Mouse (Mus musculus): ENCODE measurements around the gene Rnf126. TPM values are rescaled to one million over a fixed set of nuclear protein-coding genes. Genes with fewer than 3 reads are reported as not detected.

Gene Rnf126
- polyA plus RNA-seq, 1 experiment from 2014 or later = 45.9 TPM

GRCm38 (mm10) chr10:79723692-79724091, 43.1 kb downstream of the Rnf126 start:
- Histone ChIP-seq H3K4me2 (replicated peaks; ENCODE audit: low read depth, low read length) (no peak overlapping the region), H3K27ac (ENCODE audit: low read length) (no peak overlapping the region), H3K9me3 (ENCODE audit: low read length) (no peaks in the 10 kb centered on the region), H3K36me3 (ENCODE audit: insufficient read depth, low read length) (no peaks in the 10 kb centered on the region), H3K4me1 (ENCODE audit: insufficient read depth, low read depth, low read length) (no peaks in the 10 kb centered on the region), H3K27me3 (replicated peaks; ENCODE audit: insufficient read depth, low read length) (0 out of 2 replicates have a peak, but pooled peaks cover 6% of the 10 kb centered on the region), H3K9ac (replicated peaks; ENCODE audit: low read depth) (no peak overlapping the region), H3K4me3 (ENCODE audit: low read depth, low read length) (no peak overlapping the region)
- TF ChIP-seq EP300 (IDR thresholded peaks at IDR 0.05) (no peak), CTCF (IDR thresholded peaks at IDR 0.05) (no peak)
- no peak for ATAC-seq
- WGBS = 77% methylated on average over 7 of the region's 7 CpGs
- no peak for DNase-seq (ENCODE audit: low spot score)

GRCm38 (mm10) chr10:79723047-79723446, 43.7 kb downstream of the Rnf126 start:
- TF ChIP-seq EP300 (IDR thresholded peaks at IDR 0.05) (no peak), CTCF (IDR thresholded peaks at IDR 0.05) (no peak)
- H3K9ac ChIP-seq (replicated peaks; ENCODE audit: low read depth) = no peak overlapping the region
- H3K9me3 ChIP-seq (ENCODE audit: low read length) = no peaks in the 10 kb centered on the region
- no peak overlapping the region for H3K4me3 ChIP-seq (ENCODE audit: low read depth, low read length)
- H3K27me3 ChIP-seq (replicated peaks; ENCODE audit: insufficient read depth, low read length) = peaks cover 12% of the 10 kb centered on the region
- H3K4me2 ChIP-seq (replicated peaks; ENCODE audit: low read depth, low read length) = no peak overlapping the region
- DNase-seq (ENCODE audit: low spot score) (no peak), ATAC-seq (no peak)
- WGBS = 59% methylated on average over 6 of the region's 6 CpGs
- no peaks in the 10 kb centered on the region for H3K36me3 ChIP-seq (ENCODE audit: insufficient read depth, low read length)
- H3K4me1 ChIP-seq (ENCODE audit: insufficient read depth, low read depth, low read length) = no peaks in the 10 kb centered on the region
- H3K27ac ChIP-seq (ENCODE audit: low read length) = no peak overlapping the region

DNA sequence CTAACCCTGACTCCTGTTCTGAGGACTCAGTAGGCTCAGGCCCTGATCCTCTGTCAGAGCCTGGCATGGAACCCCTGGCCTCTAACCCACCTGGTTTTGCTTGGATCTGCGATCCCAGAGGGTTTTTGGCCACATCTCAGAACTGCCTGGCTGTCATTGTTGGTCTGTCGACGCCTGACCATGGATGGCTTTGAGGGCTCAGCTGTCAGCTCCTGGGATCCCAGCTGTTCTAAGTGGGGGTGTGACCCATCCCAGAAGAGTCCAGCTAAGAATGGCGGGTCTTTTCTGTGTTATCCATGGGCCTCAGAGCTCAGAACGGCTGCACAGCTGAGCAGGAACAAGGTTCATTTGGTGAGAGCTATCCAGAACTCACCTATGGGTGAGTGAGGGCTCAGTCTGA, 45.7 kb downstream of the Rnf126 start:
- Histone ChIP-seq H3K9ac (replicated peaks; ENCODE audit: low read depth) (no peak overlapping the region), H3K36me3 (ENCODE audit: insufficient read depth, low read length) (no peaks in the 10 kb centered on the region), H3K27ac (ENCODE audit: low read length) (no peak overlapping the region), H3K9me3 (ENCODE audit: low read length) (no peaks in the 10 kb centered on the region), H3K4me2 (replicated peaks; ENCODE audit: low read depth, low read length) (no peak overlapping the region), H3K4me3 (ENCODE audit: low read depth, low read length) (no peak overlapping the region), H3K4me1 (ENCODE audit: insufficient read depth, low read depth, low read length) (peaks cover 5% of the 10 kb centered on the region; the same call in 1 of the 2 replicates), H3K27me3 (replicated peaks; ENCODE audit: insufficient read depth, low read length) (peaks cover 31% of the 10 kb centered on the region)
- no peak for TF ChIP-seq CTCF (IDR thresholded peaks at IDR 0.05)
- no peak for TF ChIP-seq EP300 (IDR thresholded peaks at IDR 0.05)
- DNase-seq (ENCODE audit: low spot score) = no peak
- 51% methylated on average over 5 of the region's 5 CpGs for WGBS
- ATAC-seq = no peak

DNA sequence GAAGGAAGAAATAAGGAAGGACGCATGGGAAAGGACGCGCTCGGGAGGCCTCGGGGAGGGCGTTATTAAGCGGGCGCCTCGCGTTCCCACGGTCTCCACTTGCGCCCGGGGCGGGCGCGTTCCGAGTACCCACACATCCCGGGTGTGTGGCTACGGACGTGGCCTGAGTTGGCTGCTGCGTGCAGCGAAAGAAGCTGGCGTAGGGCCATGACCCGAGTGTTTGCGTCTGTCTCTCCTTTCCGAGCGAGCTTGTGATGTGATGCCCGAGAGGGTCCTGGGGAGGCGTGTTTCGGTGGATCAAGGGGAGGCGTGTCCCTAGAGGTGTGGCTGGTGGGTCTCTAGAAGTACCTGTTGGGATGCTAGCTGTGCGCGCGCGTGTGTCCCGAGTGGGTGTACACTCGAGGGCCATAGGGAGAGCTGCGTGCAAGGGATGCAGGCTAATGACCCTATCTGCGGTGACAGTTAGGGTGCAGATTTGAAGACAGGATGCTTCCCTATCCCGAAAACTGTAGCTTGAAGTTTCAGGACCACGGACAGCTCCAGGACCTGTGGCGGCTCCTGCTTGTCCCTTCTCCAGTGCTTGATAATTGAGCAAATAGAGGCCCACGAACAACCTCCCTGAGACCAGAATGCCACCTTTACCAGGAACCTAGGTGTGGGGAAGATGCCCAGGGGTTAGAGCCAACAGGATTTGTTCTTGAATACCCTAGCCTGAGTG, 49.0 kb downstream of the Rnf126 start:
- no peaks in the 10 kb centered on the region for H3K9me3 ChIP-seq (ENCODE audit: low read length)
- ATAC-seq (no peak), DNase-seq (ENCODE audit: low spot score) (peak; percentile 84)
- H3K4me3 ChIP-seq (ENCODE audit: low read depth, low read length) = peak overlapping the region; percentile 52; the same call in 1 of the 2 replicates
- H3K27ac ChIP-seq (ENCODE audit: low read length) = no peak overlapping the region
- WGBS = 3% methylated on average over 42 of the region's 43 CpGs
- TF ChIP-seq EP300 (IDR thresholded peaks at IDR 0.05) (no peak), CTCF (IDR thresholded peaks at IDR 0.05) (no peak)
- peak overlapping the region; percentile 82; the same call in 1 of the 2 replicates for H3K4me2 ChIP-seq (replicated peaks; ENCODE audit: low read depth, low read length)
- peaks cover 5% of the 10 kb centered on the region; the same call in 1 of the 2 replicates for H3K4me1 ChIP-seq (ENCODE audit: insufficient read depth, low read depth, low read length)
- no peak overlapping the region for H3K9ac ChIP-seq (replicated peaks; ENCODE audit: low read depth)
- H3K36me3 ChIP-seq (ENCODE audit: insufficient read depth, low read length) = no peaks in the 10 kb centered on the region
- peaks cover 40% of the 10 kb centered on the region for H3K27me3 ChIP-seq (replicated peaks; ENCODE audit: insufficient read depth, low read length)

GRCm38 (mm10) chr10:79716988-79717355, 49.8 kb downstream of the Rnf126 start:
- DNase-seq (ENCODE audit: low spot score) = no peak
- Histone ChIP-seq H3K27me3 (replicated peaks; ENCODE audit: insufficient read depth, low read length) (peaks cover 40% of the 10 kb centered on the region), H3K27ac (ENCODE audit: low read length) (no peak overlapping the region)

DNA sequence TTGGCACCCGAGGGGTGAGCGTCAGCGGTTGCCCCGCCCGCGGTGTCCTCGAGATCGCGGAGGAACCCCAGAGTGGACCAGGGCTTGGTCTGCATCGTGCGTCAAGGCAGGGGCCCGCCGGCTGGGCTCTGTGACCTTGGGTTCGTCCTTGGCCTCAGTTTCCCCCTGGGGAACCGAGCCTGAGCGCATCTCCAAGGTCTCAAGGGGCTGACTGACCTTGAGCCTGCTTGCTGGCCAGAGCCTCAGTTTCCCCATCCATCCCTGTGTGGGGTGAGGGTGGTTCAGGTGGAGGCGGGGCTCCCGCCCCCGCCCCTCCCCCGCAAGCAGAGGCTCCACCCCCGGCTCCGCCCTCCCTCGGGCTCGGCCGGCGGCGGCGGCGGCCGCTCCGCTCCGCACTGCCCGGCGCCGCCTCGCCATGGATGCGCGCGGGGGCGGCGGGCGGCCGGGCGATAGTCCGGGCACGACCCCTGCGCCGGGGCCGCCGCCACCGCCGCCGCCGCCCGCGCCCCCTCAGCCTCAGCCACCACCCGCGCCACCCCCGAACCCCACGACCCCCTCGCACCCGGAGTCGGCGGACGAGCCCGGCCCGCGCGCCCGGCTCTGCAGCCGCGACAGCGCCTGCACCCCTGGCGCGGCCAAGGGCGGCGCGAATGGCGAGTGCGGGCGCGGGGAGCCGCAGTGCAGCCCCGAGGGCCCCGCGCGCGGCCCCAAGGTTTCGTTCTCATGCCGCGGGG, 50.3 kb downstream of the Rnf126 start, which contains the start of gene Hcn2:
Hcn2 (plus strand) TSS at position 381 of the 734 bp plus-strand sequence.
- no peak within 1 kb of the TSS for H3K9ac ChIP-seq (replicated peaks; ENCODE audit: low read depth)
- ATAC-seq = no peak

More at GRCm38 (mm10) chr10:79716988-79717355, 49.8 kb downstream of the Rnf126 start:
- Histone ChIP-seq H3K36me3 (ENCODE audit: insufficient read depth, low read length) (no peaks in the 10 kb centered on the region), H3K9ac (replicated peaks; ENCODE audit: low read depth) (no peak overlapping the region), H3K4me3 (ENCODE audit: low read depth, low read length) (peak overlapping the region; percentile 52), H3K4me2 (replicated peaks; ENCODE audit: low read depth, low read length) (peak overlapping the region; percentile 82), H3K4me1 (ENCODE audit: insufficient read depth, low read depth, low read length) (peaks cover 5% of the 10 kb centered on the region; the same call in 1 of the 2 replicates), H3K9me3 (ENCODE audit: low read length) (no peaks in the 10 kb centered on the region)
- no peak for TF ChIP-seq EP300 (IDR thresholded peaks at IDR 0.05)
- no peak for TF ChIP-seq CTCF (IDR thresholded peaks at IDR 0.05)
- under 1% methylated on average over 33 of the region's 44 CpGs for WGBS
- ATAC-seq = no peak

More for the DNA sequence above, 50.3 kb downstream of the Rnf126 start, which contains the start of gene Hcn2:
- DNase-seq (ENCODE audit: low spot score) = no peak
- Histone ChIP-seq H3K36me3 (ENCODE audit: insufficient read depth, low read length) (peaks cover 4% of the 10 kb centered on the region; the same call in 1 of the 2 replicates), H3K4me1 (ENCODE audit: insufficient read depth, low read depth, low read length) (peaks cover 5% of the 10 kb centered on the region; the same call in 1 of the 2 replicates), H3K27me3 (replicated peaks; ENCODE audit: insufficient read depth, low read length) (peaks cover 40% of the 10 kb centered on the region), H3K4me3 (ENCODE audit: low read depth, low read length) (peak within 1 kb of the TSS; percentile 52), H3K27ac (ENCODE audit: low read length) (no peak within 1 kb of the TSS), H3K4me2 (replicated peaks; ENCODE audit: low read depth, low read length) (peak within 1 kb of the TSS; percentile 82), H3K9me3 (ENCODE audit: low read length) (no peaks in the 10 kb centered on the region)
- TF ChIP-seq CTCF (IDR thresholded peaks at IDR 0.05) (no peak), EP300 (IDR thresholded peaks at IDR 0.05) (no peak)
- WGBS = 5% methylated on average over 27 of the region's 91 CpGs

All from lung, postnatal 0 days (tissue).